Mouse (Mus musculus) embryonic facial prominence, embryonic 15.5 days (tissue): Measurements from ENCODE around the gene Ttc30a1. TPM values are rescaled to one million over a fixed set of nuclear protein-coding genes. Genes with fewer than 3 reads are reported as not detected.

ENCODE experiments used
- ATAC-seq: fragments of 200-750 bp; cut with Nextera tagmentation; 2 replicates; pipeline ENCODE4 v1.8.0; 2017; ENCODE audit warnings: low read depth, moderate TSS enrichment; ENCODE audit not compliant: insufficient number of reproducible peaks, low FRiP score, low TSS enrichment
- H3K27ac ChIP-seq: fragments of 300-500 bp; sonication (generic); replicated peaks from 2 replicates; pipeline ENCODE4 v1.5.1; 2015; ENCODE audit warnings: mild to moderate bottlenecking, inconsistent platforms
- H3K27me3 ChIP-seq: fragments of 300-500 bp; sonication (generic); 2 replicates; pipeline ENCODE4 v1.6.1; 2015; ENCODE audit warnings: inconsistent platforms
- H3K36me3 ChIP-seq: fragments of 300-500 bp; sonication (generic); 2 replicates; pipeline ENCODE4 v1.6.1; 2015; ENCODE audit warnings: mild to moderate bottlenecking, inconsistent platforms
- H3K4me1 ChIP-seq: fragments of 300-500 bp; sonication (generic); 2 replicates; pipeline ENCODE4 v1.6.1; 2015; ENCODE audit warnings: inconsistent platforms
- H3K4me2 ChIP-seq: fragments of 300-500 bp; sonication (generic); replicated peaks from 2 replicates; pipeline ENCODE4 v1.6.1; 2015; ENCODE audit warnings: mild to moderate bottlenecking, inconsistent platforms
- H3K4me3 ChIP-seq: fragments of 300-500 bp; sonication (generic); replicated peaks from 2 replicates; pipeline ENCODE4 v1.5.1; 2015; ENCODE audit warnings: mild to moderate bottlenecking, inconsistent platforms
- H3K9ac ChIP-seq: fragments of 300-500 bp; sonication (generic); 2 replicates; pipeline ENCODE4 v1.6.1; 2015; ENCODE audit warnings: inconsistent platforms
- H3K9me3 ChIP-seq: fragments of 300-500 bp; sonication (generic); replicated peaks from 2 replicates; pipeline ENCODE4 v1.6.1; 2016; ENCODE audit warnings: inconsistent platforms
- WGBS: fragments of 180-500 bp; shearing (Covaris S2); methylation state at CpG from one replicate; pipeline ENCODE4 v1.1.7; 2015; 5-methylcytosine and 5-hydroxymethylcytosine counted together
- polyA plus RNA-seq: library from polyadenylated mRNA; unstranded; fragments of >200 nt; fragmentation: Nextera tagmentation; extraction: Ambion mirVana; gene quantifications from 2 replicates; pipeline ENCODE4 v1.2.1, GENCODE M21; 2015

Gene Ttc30a1
- polyA plus RNA-seq, 1 experiment from 2014 or later, result 6.8 TPM

DNA sequence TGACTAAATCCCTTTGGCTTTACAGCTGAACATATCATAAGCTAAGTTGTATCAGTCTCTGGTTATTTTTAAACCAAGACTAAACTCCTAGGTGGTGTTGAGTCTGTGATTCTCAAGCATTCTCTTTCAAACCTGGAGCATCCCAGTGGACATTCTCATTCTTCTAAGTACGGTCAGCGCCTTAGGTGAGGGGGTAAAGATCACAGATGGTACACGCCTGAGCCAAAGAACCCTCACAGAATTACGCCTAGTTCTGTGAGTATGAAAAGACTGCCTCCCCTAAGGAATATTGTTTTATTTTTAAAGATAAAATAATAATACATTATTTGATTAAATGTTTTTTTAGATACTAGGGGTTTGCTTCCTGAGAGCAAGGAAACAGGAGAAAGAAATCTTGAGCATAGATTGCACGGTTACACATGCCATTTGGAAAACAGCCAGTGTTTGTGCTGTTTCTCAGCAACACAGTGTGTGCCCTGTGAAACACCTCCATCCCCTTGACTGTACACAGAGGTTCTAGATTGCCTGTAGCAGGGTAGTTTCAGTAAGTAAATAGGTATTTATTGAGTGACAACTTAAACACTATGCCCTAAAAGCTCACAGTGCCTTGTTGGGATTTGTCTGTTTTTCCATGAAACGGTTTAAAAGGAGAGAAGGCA, 51.9 kb downstream of the Ttc30a1 start:
- Histone ChIP-seq H3K4me3 (no peak overlapping the region), H3K4me2 (no peak overlapping the region), H3K27ac (no peak overlapping the region), H3K9ac (no peak overlapping the region), H3K36me3 (0 out of 2 replicates have a peak, but pooled peaks cover 15% of the 10 kb centered on the region), H3K27me3 (no peaks in the 10 kb centered on the region), H3K9me3 (no peaks in the 10 kb centered on the region), H3K4me1 (no peaks in the 10 kb centered on the region)
- WGBS, result 88% methylated on average over 6 of the region's 6 CpGs
- ATAC-seq, result no peak

DNA sequence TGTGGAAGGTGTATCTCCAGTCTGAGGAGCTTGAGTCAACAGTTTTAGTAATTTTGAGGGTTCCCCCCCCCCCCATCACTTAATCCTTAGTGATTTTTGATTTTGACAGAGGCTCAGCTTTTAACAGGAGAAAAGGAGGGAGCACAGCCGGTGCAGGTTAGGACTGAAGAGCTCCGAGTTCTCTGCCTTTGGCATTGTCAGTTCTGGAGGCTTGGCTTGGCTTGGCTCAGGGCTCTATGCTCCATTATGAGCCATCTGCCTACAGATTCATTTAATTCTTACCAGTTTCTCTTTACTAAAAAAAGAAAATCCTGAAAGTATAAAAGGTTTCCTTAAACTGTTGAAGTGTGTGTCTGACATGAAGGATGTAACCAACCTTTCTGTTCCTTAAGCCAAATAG, 52.6 kb downstream of the Ttc30a1 start:
- Histone ChIP-seq H3K36me3 (0 out of 2 replicates have a peak, but pooled peaks cover 15% of the 10 kb centered on the region), H3K9ac (no peak overlapping the region), H3K4me2 (no peak overlapping the region), H3K27me3 (no peaks in the 10 kb centered on the region), H3K4me1 (no peaks in the 10 kb centered on the region), H3K27ac (no peak overlapping the region), H3K4me3 (no peak overlapping the region), H3K9me3 (no peaks in the 10 kb centered on the region)
- 88% methylated on average over 2 of the region's 2 CpGs for WGBS
- ATAC-seq, result no peak

Other genes with a start within 250 kb of the Ttc30a1 start
- 24.5 and 27.6 TPM in 2 replicates for gene Agps, start 149.8 kb downstream of the Ttc30a1 start, polyA plus RNA-seq
- 16.5 and 21.7 TPM in 2 replicates for gene Ttc30b, start 43.4 kb downstream of the Ttc30a1 start, polyA plus RNA-seq
- 0.35 and 0.43 TPM in 2 replicates for gene Ttc30a2, start 3.8 kb downstream of the Ttc30a1 start, polyA plus RNA-seq